Mouse (Mus musculus): ENCODE results near the gene Tgfbr3l. TPM values are rescaled to one million over a fixed set of nuclear protein-coding genes. Genes with fewer than 3 reads are reported as not detected.

Tgfbr3l gene
- polyA plus RNA-seq, 1 experiment from 2014 or later, result 2.4 TPM

Other genes starting within 250 kb of the Tgfbr3l start
- gene Cd209f, start 142.4 kb upstream of the Tgfbr3l start, polyA plus RNA-seq (2016; fragmentation: Nextera tagmentation; extraction: Ambion mirVana), result not detected in 2 replicates
- not detected in 2 replicates for gene Cd209g, start 114.1 kb upstream of the Tgfbr3l start, polyA plus RNA-seq (2016; fragmentation: Nextera tagmentation; extraction: Ambion mirVana)
- 28.1 and 43.7 TPM in 2 replicates for gene Evi5l, start 81.6 kb upstream of the Tgfbr3l start, polyA plus RNA-seq (2016; fragmentation: Nextera tagmentation; extraction: Ambion mirVana)
- 13.1 and 27.1 TPM in 2 replicates for gene Prr36, start 30.8 kb upstream of the Tgfbr3l start, polyA plus RNA-seq (2016; fragmentation: Nextera tagmentation; extraction: Ambion mirVana)
- 0.30 TPM in 1 of 2 replicates, not detected in the other for gene Lrrc8e, start 21.4 kb upstream of the Tgfbr3l start, polyA plus RNA-seq (2016; fragmentation: Nextera tagmentation; extraction: Ambion mirVana)
- gene Map2k7, start 9.5 kb upstream of the Tgfbr3l start, polyA plus RNA-seq (2016; fragmentation: Nextera tagmentation; extraction: Ambion mirVana), result 34.7 and 39.4 TPM in 2 replicates
- 0.68 and 1.8 TPM in 2 replicates for gene Gm49320, start 9.3 kb upstream of the Tgfbr3l start, polyA plus RNA-seq (2016; fragmentation: Nextera tagmentation; extraction: Ambion mirVana)
- gene Snapc2, start 4.9 kb downstream of the Tgfbr3l start, polyA plus RNA-seq (2016; fragmentation: Nextera tagmentation; extraction: Ambion mirVana), result 62.1 and 69.8 TPM in 2 replicates
- gene Ctxn1, start 11.1 kb downstream of the Tgfbr3l start, polyA plus RNA-seq (2016; fragmentation: Nextera tagmentation; extraction: Ambion mirVana), result 133 and 197 TPM in 2 replicates
- gene Timm44, start 27.7 kb downstream of the Tgfbr3l start, polyA plus RNA-seq (2016; fragmentation: Nextera tagmentation; extraction: Ambion mirVana), result 60.6 and 67.2 TPM in 2 replicates
- 22.6 and 24.0 TPM in 2 replicates for gene Ccl25, start 77.0 kb downstream of the Tgfbr3l start, polyA plus RNA-seq (2016; fragmentation: Nextera tagmentation; extraction: Ambion mirVana)
- 306 and 336 TPM in 2 replicates for gene Elavl1, start 77.2 kb downstream of the Tgfbr3l start, polyA plus RNA-seq (2016; fragmentation: Nextera tagmentation; extraction: Ambion mirVana)
- gene Cers4, start 244.8 kb downstream of the Tgfbr3l start, polyA plus RNA-seq (2016; fragmentation: Nextera tagmentation; extraction: Ambion mirVana), result 13.4 TPM in 2 replicates